Mouse (Mus musculus): ENCODE measurements around the gene Tnfsf14.

The Tnfsf14 gene

DNA sequence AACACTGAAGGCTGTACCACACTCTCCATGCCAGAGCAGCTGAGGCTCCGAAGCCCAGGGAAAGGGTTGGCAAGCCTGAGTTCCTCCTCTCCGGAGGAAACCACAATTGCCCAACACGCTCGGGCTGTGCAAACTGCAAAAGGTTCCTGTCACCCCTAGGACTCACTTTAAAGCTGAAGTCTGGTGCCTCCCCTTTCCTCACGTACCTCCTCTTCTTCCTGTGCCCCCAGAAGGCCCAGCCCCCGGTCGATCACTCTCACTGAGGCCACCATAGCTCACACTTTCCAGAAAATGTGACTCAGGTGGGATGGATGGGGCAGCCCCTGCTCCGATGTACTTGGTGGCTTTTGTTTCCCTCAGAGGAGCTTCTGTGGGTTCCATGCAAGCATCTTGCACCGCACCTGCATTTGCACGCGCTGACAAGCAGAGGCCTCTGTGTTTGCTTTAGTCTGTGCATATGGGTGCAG lies at the start of gene Tnfsf14:
Gene Tnfsf14, minus strand, starts transcription at position 137 of the 467 bp plus-strand sequence.
- CTCF ChIA-PET: no interaction called here

DNA sequence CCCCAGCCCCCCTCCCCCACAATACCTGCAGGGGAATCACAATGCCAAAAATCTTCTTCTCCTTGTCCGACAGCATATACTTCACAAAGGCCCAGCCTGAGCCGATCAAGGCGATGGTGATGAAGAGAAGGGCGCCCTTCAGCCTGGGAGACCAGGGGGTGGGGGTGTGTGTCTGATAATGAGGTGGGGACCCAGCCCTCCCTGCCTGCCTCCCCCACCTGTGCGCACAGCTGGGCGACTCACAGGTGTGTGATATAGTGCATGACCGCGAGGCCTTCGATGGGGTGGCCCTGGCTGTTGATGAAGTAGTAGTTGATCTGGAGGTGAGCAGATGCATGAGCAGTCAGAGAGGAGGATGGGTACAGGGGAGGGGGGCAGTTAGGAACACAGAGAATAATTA lies 43.2 kb upstream of the Tnfsf14 start:
- CTCF ChIA-PET: no interaction called here

DNA sequence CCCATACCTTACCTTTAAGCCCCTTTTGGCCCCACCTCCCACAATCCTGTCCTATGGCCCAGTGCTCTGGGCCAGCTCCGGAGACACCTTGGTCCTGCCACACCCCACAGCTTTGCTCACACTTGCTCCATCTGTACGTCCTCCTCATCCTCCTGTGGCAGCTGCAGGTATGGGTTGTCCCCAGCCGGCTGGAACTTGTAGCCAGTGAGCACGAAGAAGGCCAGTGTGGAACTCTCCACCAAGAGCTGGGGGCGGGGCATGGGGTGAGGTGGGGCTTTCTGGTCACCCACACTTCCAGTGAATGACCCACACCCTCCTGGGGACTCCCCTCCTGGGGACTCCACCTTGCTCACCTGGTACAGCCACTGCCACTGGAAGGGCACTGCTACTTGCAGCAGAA lies 41.8 kb upstream of the Tnfsf14 start:
- CTCF ChIA-PET: no interaction called here

DNA sequence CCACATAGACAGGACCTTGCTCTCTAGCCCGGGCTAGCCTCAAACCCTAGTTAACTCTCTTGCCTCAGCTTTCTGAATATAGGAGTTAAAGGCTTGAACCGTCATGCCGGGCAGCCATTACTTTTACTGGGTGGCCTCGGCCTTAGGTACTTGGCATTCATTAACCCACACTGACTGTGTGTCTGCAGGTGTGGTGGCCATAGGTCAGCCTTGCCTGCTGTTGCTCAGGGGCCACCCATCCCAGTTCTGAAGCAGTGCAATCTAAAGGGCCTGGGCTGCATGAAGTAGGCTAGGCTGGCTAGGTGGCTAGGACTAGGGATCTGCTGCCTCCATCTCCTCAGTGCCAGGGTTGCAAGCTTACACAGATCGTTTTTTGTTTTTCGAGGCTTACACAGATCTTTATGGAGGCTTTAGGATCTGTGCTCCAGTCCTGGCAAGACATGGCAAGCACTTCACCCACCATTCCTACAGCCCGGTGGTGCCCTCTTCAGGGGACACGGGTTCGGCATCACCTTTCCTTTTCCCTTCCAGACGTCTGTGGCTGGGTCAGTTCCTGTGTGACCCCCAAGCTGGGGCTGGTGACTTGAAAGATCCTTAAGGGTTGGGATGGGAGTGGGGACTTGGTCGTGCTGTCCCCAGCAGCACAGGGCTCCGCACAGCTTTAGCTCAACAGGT lies 40.4 kb upstream of the Tnfsf14 start:
- CTCF ChIA-PET: interaction anchor here (0.6 to 0.9 kb wide), 3 partner anchors 13 to 78 kb away, joined by 3 read pairs; no protein-coding TSS in a partner anchor

DNA sequence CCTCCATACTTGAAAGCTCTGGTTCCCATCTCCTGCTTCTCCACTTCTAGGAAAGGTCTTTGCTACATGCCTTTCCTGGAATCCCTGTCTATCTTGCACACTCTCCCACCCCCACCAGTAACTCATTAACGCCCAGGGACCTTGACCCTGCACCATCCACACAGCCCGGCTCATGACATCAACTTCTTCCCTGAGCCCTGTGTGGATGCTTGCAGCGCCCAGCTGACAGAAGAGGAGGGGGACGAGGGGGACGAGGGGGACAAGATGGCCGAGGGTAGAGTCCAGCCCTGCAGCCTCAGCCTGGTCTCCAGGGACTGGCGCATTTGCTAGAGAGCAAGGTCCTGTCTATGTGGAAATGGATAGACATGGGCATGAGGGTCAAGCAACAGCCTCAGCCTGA lies 39.1 kb upstream of the Tnfsf14 start:
- CTCF ChIA-PET: no interaction called here

DNA sequence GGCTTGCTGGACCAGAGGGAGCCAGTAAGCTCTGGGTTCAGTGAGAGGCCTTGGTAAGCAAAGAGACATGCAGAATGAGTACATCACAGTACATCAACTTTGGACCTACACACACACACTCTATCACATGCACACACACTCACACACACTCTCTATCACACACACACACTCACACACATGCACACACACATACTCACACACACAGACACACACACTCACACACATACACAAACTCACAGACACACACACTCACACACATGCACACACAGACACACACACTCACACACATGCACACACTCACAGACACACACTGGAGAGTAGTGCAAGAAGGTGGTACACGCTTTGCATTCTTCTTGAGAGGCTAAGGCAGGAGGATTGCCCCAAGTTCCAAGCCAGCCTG lies 38.2 kb upstream of the Tnfsf14 start:
- CTCF ChIA-PET: no interaction called here

DNA sequence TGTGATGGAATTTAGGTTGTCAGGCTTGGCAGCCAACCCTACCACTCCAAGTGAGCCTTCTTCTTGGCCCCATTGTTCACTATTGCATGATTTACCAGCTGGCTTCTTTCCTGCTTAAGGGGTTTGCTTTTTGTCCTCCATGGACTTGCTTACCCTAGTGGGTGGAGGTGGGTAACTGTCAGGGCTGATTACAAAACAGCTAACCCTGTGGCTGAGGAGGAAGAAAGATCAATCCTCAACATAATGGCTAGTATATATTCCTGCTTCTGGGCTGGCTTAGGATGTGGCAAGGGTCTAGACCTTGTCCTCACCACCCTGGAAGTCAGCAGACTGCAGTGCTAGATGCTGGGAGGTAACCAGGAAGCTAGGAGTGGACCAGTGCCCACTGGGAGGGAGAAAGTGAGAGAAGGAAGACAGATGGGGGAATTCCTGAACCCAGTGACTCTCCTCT lies 37.4 kb upstream of the Tnfsf14 start:
- CTCF ChIA-PET: no interaction called here

DNA sequence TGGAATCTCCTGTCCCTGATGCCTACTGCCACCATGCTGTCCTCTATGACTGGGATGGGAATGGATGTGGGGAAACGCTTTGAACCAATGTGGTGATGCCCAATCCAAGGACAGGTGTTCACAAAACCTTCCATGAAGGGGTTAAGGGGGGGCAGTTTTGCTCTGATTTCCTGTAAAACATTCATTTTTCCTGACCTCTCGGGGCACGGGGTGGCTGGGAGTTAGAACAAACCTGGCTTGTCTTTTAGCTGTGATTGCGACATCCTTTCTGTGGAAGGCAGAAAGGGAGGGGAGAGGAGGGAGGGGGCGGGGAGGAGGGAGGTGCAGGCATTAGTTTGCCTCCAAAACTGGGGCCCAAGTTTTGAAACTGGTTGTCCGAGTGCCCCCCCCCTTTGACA lies 36.8 kb upstream of the Tnfsf14 start:
- CTCF ChIA-PET: interaction anchor here (0.6 kb wide), 2 partner anchors 9 to 67 kb away, joined by 3 to 5 read pairs; no protein-coding TSS in a partner anchor

DNA sequence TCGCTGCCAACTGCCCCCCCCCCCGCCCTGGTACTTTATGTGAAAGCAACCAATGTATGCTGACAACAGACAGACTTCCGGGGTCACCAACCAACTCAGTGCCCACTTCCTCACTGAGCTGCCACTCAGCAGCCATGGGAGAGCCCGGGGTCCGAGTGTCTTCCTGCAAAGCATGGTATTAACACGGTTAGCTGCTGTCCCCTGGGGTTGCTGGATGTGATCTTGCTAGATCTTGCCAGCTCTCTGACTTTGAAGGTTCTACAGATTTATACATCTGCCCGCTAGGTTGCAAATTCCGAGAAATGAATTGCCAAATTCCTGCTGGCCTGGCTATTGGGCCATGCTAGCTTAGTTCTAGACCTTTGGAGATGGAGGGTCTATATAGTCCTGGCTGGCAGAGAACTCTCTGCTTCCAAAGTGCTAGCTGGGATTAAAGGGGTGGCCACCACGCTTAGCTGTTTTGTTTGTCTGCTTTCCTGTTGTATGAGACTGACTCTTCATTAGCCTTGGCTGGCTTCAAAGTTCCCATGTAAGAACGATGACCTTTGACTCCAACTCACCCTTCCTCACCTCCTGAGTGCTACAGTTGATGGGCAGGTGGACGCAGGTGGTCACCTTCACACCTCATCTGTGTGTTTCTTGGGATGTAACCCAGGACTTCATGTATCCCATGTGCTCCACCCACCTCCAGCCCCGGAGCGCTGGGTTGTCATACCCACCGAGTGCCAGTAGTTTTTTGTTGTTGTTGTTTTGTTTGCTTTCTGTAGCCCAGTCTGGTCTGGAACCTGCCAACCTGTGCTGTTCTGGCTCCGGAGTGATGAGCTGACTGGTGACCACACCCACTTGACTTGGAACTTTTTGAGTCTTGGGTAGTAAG lies 36.1 kb upstream of the Tnfsf14 start:
- CTCF ChIA-PET: interaction anchor here (0.6 to 0.7 kb wide), 3 partner anchors 9 to 300 kb away, joined by 3 to 14 read pairs (median 5); no protein-coding TSS in a partner anchor

DNA sequence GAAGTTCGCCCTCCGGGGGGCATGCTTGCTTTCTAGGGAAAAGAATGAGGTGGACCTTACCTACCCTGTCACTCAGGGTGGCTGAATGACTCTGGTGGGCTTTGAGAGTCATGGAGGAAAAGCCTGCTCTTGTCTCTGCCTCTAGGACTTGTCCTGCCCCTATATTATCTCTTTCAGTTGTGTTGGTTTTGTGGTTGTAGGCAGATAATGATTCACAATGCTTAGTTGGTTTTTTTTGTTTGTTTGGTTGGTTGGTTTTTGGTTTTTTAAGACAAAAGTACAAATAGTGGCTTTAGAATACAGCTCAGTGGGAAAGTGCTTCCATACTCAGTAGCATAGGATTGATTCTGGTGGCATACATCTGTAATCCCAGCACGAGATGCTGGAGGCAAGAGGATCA lies 34.9 kb upstream of the Tnfsf14 start:
- CTCF ChIA-PET: interaction anchor here (0.7 kb wide), 1 partner anchor 299 kb away, joined by 14 read pairs; no protein-coding TSS in a partner anchor

DNA sequence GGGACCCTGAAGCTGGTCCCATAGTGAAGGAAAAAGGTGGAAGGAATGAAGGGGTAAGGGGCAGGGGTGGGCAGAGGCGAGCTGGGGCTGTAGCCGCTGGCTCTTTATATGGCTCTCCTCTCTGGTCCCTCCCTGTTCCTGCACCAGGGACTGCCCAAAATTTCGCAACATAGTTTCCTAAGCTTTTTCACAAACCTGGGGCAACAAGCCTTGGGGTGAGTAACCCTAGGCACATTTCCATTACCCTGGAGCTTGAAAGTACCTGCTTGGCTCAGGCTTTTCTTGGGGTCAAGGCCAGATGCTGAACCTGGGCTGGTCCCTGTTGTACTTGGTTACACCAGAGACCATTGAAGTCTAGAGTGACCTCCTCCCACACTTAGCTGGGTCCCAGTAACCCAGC lies 34.0 kb upstream of the Tnfsf14 start, which contains the start of gene C3:
Gene C3, minus strand, starts transcription at position 123 of the 400 bp plus-strand sequence.
- CTCF ChIA-PET: no interaction called here

DNA sequence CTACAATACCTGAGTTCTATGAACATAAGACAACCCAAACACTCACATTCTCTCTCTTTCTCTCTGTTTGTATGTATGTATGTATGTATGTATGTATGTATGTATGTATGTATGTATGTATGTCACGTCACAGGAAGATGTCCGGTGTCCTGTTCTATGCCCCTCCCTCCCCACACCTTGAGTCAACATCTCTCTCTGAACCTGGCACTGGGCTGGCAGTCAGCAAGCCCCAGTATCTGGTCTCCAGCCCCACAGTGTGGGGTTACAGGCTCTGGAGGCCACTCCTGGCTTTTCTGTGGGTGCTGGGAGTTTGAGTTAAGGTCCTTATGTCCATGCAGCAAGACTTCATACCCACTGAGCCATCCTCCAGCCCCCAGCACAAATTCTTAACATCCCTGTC lies 33.5 kb upstream of the Tnfsf14 start:
- CTCF ChIA-PET: no interaction called here

DNA sequence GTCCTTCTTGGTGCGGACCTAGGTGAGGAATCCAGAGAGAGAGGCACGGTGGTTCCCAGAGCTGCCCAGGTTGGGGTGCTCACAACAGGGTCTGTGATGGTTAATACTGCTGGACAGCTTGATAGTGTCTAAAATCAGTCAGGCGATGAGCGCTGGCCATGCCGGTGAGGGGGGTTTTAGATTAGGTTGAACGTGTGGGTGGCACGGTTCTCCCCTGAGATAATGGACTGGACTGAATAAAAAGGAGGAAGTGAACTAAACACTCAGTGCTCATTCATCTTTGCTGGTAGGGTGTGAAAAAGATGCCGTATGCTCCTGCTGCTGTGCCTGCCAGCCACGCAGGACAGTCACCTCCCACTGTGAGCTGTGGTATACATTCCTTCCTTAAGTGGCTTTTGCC lies 29.3 kb upstream of the Tnfsf14 start:
- CTCF ChIA-PET: no interaction called here

DNA sequence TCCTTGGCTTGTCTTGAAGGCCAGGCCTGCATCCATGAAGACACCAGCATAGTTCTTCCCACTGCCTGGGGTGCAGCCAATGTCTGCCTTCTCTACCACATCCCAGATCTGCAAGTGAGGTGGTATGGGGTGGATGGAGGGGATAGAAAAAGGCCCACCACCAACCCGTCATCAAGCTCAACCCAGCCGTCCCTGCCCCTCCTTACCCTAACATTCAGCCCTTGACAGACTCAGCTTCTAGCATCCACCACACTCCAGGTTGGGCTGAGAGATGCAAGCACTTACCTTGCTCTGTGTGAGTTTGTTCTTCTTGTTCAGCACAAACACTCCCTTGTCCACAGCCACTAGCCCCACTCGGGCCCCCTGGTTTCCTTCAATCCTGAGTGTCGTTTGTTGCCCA lies 27.9 kb upstream of the Tnfsf14 start:
- CTCF ChIA-PET: interaction anchor here (0.7 kb wide), 1 partner anchor 9 kb away, joined by 3 read pairs; no protein-coding TSS in a partner anchor

DNA sequence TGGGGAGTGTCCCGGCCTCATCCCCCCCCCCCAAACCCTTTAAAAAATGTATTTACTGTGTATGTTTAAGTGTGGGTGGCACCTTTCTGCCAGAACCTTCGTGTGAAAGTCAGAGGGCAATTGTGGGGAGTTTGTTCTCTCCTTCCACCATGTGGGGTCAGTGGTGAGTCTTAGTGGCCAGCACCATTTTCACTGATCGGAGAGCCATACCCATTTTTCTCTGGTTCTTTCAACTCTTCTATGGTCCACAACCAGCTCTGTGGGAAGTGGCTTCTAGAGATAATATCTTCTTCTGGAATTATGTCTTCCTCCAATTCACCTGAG lies 25.9 kb upstream of the Tnfsf14 start:
- CTCF ChIA-PET: interaction anchor here (0.5 to 2.4 kb wide), 3 partner anchors 14 to 545 kb away, joined by 3 to 16 read pairs (median 4); no protein-coding TSS in a partner anchor

DNA sequence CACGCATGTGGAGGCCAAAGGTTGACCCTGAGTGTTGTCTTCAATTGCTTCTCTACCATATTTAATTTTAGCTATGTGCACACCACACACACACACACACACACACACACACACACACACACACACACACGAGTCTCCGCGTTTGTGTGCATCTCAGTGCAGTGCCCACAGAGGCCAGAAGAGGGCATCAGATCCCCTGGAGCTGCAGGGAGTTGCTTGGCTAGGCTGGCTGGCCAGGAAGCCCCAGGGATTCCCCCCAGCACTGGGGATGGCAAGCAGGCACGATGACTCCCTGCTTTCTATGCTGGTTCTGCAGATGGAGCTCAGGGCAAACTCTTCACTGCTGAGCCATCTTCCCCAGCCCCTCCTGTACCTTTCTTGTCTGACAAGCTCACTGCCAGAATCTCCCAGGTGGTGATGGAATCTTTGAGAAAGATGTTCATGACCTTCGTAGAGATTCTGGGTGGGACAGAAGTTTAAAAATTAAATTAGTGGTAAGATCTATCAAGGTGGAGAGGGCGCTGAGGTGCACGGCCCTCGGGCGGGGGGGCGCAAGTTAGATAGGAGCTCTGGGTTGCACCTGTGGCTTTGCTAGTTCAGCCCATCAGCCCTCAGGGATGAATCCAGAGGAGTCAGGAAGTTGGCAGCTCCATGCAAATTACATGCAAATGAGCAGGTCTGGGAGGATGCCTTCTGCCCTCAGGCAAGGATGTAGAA lies 25.3 kb upstream of the Tnfsf14 start:
- CTCF ChIA-PET: interaction anchor here (0.5 to 2.4 kb wide), 7 partner anchors 15 to 545 kb away, joined by 3 to 16 read pairs (median 3); no protein-coding TSS in a partner anchor

DNA sequence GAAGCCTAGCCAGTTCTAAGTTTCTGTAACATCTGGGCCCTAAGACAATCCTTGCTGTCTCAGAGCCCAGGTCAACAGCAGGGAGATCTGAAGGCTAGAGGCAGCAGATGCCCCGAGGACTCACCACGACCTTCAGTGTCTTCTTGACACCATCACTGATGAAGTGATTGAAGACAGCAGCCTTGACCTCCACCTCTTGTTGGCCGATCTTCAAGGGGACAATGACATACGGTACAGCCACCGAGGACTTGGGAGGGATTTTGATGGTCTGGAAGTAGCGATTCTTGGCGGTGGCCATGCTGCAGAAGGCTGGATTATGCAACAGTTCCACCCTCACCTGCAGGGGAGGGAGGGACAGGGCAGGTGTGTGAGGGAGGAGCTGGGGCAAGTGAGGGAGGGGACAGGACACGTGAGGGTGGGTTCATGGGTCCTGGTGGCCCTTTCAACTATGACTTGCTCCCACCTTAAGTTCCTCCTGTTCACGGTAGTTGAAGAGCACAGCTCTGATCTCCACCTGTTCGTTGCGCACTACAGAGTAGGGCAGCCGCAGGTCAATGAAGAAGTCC lies 24.4 kb upstream of the Tnfsf14 start:
- CTCF ChIA-PET: no interaction called here

DNA sequence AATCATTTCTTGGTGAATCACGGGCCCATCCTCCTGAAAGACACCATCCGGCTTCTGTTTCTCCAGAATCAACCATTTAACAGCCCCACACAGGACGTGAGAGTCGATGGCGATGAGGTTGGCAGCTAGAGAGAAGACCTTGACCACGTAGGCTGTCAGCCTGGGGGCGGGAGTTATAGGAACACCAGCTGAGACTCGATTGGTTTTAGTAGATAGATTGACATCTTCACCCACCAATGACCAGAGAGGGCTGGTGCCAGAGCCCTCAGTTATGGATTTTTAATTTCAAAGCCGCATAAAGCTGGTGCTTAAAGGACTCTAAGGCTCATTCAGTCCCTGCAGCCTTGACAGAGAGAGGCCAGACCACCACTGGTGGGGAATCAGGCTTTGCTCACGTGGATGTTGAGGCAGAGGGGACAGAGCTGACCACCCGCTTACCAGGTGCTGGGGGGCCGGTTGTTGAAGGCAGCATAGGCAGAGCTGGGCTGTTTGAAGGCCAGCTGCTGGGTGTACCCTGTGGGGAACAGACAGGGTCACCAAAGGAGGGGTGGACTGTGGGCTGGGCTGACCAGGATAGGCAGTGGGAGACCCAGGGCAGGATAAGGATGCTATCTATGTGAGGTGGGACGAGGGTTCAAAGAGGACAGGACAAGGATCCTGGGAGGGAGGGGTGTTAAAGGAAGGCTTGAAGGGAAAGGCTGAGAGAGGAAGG lies 20.9 kb upstream of the Tnfsf14 start:
- CTCF ChIA-PET: no interaction called here

DNA sequence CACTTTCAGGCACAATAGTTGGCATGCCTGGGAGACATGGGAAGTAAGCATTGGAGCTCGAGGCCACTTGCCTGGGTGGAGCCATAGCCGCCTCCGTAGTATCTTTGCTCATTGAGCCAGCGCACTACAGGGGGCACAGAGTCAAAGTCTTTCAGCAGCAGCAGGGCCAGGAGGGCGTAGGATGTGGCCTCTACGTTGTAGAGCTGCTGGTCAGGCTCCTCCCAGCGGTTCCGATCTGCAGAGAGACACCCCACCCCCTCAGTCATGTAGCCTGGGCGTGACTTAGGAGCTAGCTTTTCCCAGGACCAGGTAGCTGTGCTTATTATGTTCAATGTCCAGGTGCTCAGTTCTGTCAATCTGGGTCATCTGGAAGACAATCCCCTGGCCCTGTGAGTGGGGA lies 17.5 kb upstream of the Tnfsf14 start:
- CTCF ChIA-PET: no interaction called here

DNA sequence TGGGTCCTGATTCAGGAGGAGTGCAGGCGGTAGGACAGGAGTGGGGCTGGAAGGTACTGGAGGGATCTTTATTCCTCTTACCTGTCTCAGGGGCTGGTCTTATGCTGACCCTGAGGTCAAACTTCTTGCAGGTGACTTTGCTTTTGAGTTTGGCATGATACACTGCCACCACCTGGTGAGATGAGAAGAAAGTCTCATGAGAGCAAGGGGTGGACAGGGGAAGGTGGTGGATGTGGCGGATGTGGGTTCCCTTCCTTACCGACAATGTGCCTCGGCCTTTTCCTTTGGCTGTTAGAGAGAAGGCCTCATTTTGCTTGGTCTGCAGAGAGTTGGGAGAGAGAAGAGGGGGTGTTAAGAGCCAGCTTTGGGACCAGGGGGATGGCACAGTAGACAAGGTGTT lies 15.4 kb upstream of the Tnfsf14 start:
- CTCF ChIA-PET: no interaction called here

DNA sequence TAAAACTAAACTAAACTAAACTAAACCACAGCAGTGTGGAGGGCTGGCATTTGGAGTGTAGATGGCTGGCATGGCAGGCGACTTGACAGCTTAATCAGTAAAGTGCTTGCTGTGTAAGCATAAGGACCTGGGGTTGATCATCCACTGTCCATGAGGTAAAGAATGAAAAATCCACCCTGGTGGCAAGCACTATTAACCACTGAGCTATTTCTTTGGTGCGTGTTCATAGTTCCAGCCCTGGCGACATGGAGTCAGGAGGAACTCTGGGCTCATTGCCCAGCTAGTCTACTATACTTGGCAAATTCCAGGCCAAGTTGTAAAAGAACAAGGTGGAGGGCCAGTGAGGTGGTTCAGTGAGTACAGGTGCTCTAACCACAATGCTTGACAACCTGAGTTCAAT lies 14.0 kb upstream of the Tnfsf14 start:
- CTCF ChIA-PET: no interaction called here

Measured in spleen, embryonic (tissue).